Mouse (Mus musculus) CH12.LX (cell line): ENCODE measurements around the gene Ech1. TPM values are rescaled to one million over a fixed set of nuclear protein-coding genes. Genes with fewer than 3 reads are reported as not detected.

Experiments
- DNase-seq: peaks from one replicate; pipeline ENCODE4 v3.0.0-alpha.2; 2013; ENCODE audit errors: extremely low read depth
- H3K27ac ChIP-seq: 2 replicates; pipeline ENCODE4 v1.5.1; 2012; ENCODE audit warnings: low read depth, mild to moderate bottlenecking, control low read depth, moderate library complexity; ENCODE audit not compliant: insufficient read depth
- H3K27me3 ChIP-seq: replicated peaks from 2 replicates; pipeline ENCODE3; 2012; ENCODE audit warnings: inconsistent platforms
- H3K36me3 ChIP-seq, 2 experiments: replicated peaks in 1 of 2; 2 replicates each; pipeline versions ENCODE3 to v1.6.1; 2012; ENCODE audit warnings: inconsistent platforms in 1 of 2, low read length in 1 of 2, mild to moderate bottlenecking in 1 of 2, mixed read lengths in 1 of 2, moderate library complexity in 1 of 2; ENCODE audit not compliant: control insufficient read depth in 1 of 2, insufficient read depth in 1 of 2
- H3K4me1 ChIP-seq, 2 experiments: 2 replicates each; pipeline ENCODE4 v1.6.1; 2012; ENCODE audit warnings: inconsistent platforms in 1 of 2, moderate library complexity in 1 of 2; ENCODE audit not compliant: insufficient read depth in 2 of 2, control insufficient read depth in 1 of 2
- H3K4me2 ChIP-seq: 2 replicates; pipeline ENCODE4 v1.6.1; 2012; ENCODE audit warnings: low read depth, mild to moderate bottlenecking, control low read depth; ENCODE audit not compliant: poor library complexity, insufficient read depth, severe bottlenecking
- H3K4me3 ChIP-seq, 3 experiments: fragments of 150-350 bp in 1 of 3; sonication (generic) in 1 of 3; replicated peaks in 1 of 3; 2 replicates each; pipeline versions ENCODE3 to v1.5.1; 2011 to 2012; ENCODE audit warnings: low read depth in 2 of 3, low read length in 2 of 3, mild to moderate bottlenecking in 2 of 3, moderate library complexity in 2 of 3, control low read depth in 1 of 3, improper control_type of control experiment in 1 of 3, inconsistent platforms in 1 of 3, mixed read lengths in 1 of 3; ENCODE audit not compliant: poor library complexity in 1 of 3
- H3K79me2 ChIP-seq: replicated peaks from 2 replicates; pipeline ENCODE4 v1.6.1; 2012; ENCODE audit warnings: mild to moderate bottlenecking, moderate library complexity; ENCODE audit not compliant: control insufficient read depth, poor library complexity, insufficient read depth, severe bottlenecking; ENCODE audit errors: extremely low read depth
- H3K9ac ChIP-seq: 2 replicates; pipeline ENCODE4 v1.6.1; 2012; ENCODE audit warnings: low read depth, mild to moderate bottlenecking, control low read depth, moderate library complexity; ENCODE audit not compliant: insufficient read depth
- H3K9me3 ChIP-seq: replicated peaks from 2 replicates; pipeline ENCODE3; 2012; ENCODE audit warnings: low read length, inconsistent platforms, mixed read lengths
- BHLHE40 ChIP-seq: IDR thresholded peaks from 2 replicates; pipeline ENCODE4 v1.6.1; 2011; ENCODE audit warnings: mild to moderate bottlenecking, low read depth, low read length, improper control_type of control experiment
- CTCF ChIP-seq, 2 experiments: IDR thresholded peaks in 1 of 2; conservative IDR thresholded peaks in 1 of 2; 2 replicates each; pipeline ENCODE4 v1.5.1; 2011 to 2012; ENCODE audit warnings: low read depth in 2 of 2, low read length in 2 of 2, improper control_type of control experiment in 1 of 2, inconsistent platforms in 1 of 2, mild to moderate bottlenecking in 1 of 2, moderate library complexity in 1 of 2
- ELF1 ChIP-seq: IDR thresholded peaks from 2 replicates; pipeline ENCODE4 v1.6.1; 2014; ENCODE audit warnings: low read depth, mild to moderate bottlenecking, inconsistent platforms, low read length, improper control_type of control experiment
- ETS1 ChIP-seq: conservative IDR thresholded peaks from 2 replicates; pipeline ENCODE4 v1.6.1; 2012; ENCODE audit warnings: low read depth, mild to moderate bottlenecking, inconsistent platforms, low read length, improper control_type of control experiment, moderate library complexity
- HCFC1 ChIP-seq: IDR thresholded peaks from 2 replicates; pipeline ENCODE4 v1.6.1; 2012; ENCODE audit warnings: low read depth, mild to moderate bottlenecking, inconsistent platforms, low read length, improper control_type of control experiment
- IRF4 ChIP-seq: IDR thresholded peaks from 2 replicates; pipeline ENCODE4 v1.6.1; 2014; ENCODE audit warnings: low read depth, mild to moderate bottlenecking, inconsistent platforms, low read length, improper control_type of control experiment
- JUN ChIP-seq: IDR thresholded peaks from 2 replicates; pipeline ENCODE4 v1.6.1; 2011; ENCODE audit warnings: low read depth, mild to moderate bottlenecking, low read length, improper control_type of control experiment, moderate library complexity; ENCODE audit not compliant: insufficient read depth
- JUND ChIP-seq: conservative IDR thresholded peaks from 2 replicates; pipeline ENCODE4 v1.6.1; 2011; ENCODE audit warnings: low read depth, low read length, improper control_type of control experiment
- KAT2A ChIP-seq: IDR thresholded peaks from 2 replicates; pipeline ENCODE4 v1.6.1; 2012; ENCODE audit warnings: low read length, improper control_type of control experiment, inconsistent platforms; ENCODE audit not compliant: insufficient replicate concordance
- MAX ChIP-seq: IDR thresholded peaks from 2 replicates; pipeline ENCODE4 v1.6.1; 2011; ENCODE audit warnings: low read length, improper control_type of control experiment
- MAZ ChIP-seq: IDR thresholded peaks from 2 replicates; pipeline ENCODE4 v1.6.1; 2012; ENCODE audit warnings: low read depth, mild to moderate bottlenecking, inconsistent platforms, low read length, improper control_type of control experiment, moderate library complexity
- MEF2A ChIP-seq: IDR thresholded peaks from 2 replicates; pipeline ENCODE4 v1.6.1; 2014; ENCODE audit warnings: low read depth, mild to moderate bottlenecking, inconsistent platforms, low read length, improper control_type of control experiment, borderline replicate concordance
- PAX5 ChIP-seq: IDR thresholded peaks from 2 replicates; pipeline ENCODE4 v1.6.1; 2012; ENCODE audit warnings: low read length, inconsistent platforms, mixed read lengths
- POLR2A ChIP-seq: IDR thresholded peaks from 2 replicates; pipeline ENCODE4 v1.6.1; 2011; ENCODE audit warnings: low read depth, mild to moderate bottlenecking, improper control_type of control experiment, low read length
- POLR2AphosphoS2 ChIP-seq: IDR thresholded peaks from 2 replicates; pipeline ENCODE4 v1.6.1; 2011; ENCODE audit warnings: low read depth, low read length, improper control_type of control experiment
- RAD21 ChIP-seq: IDR thresholded peaks from 2 replicates; pipeline ENCODE4 v1.6.1; 2011; ENCODE audit warnings: low read depth, mild to moderate bottlenecking, low read length, improper control_type of control experiment, moderate library complexity
- RCOR1 ChIP-seq: conservative IDR thresholded peaks from 2 replicates; pipeline ENCODE4 v1.6.1; 2012; ENCODE audit warnings: low read depth, mild to moderate bottlenecking, inconsistent platforms, low read length, improper control_type of control experiment
- SIN3A ChIP-seq: IDR thresholded peaks from 2 replicates; pipeline ENCODE4 v1.6.1; 2012; ENCODE audit warnings: low read length, improper control_type of control experiment, inconsistent platforms
- SMC3 ChIP-seq: IDR thresholded peaks from 2 replicates; pipeline ENCODE4 v1.6.1; 2011; ENCODE audit warnings: low read depth, low read length, improper control_type of control experiment
- TBP ChIP-seq: conservative IDR thresholded peaks from 2 replicates; pipeline ENCODE4 v1.6.1; 2011; ENCODE audit warnings: low read depth, low read length, improper control_type of control experiment
- ZC3H11A ChIP-seq: IDR thresholded peaks from 2 replicates; pipeline ENCODE4 v1.6.1; 2012; ENCODE audit warnings: low read depth, mild to moderate bottlenecking, inconsistent platforms, low read length, improper control_type of control experiment
- dilution Hi-C: fragments of 300-500 bp; cut with MboI; formaldehyde crosslinking; loops from 2 replicates; pipeline ENCODE4 v1.14.3; 2020; ENCODE audit warnings: low sequenced_read_pairs; ENCODE audit not compliant: extremely low pct_unique_long_range_greater_than_20kb, extremely low pct_ligation_motif_present
- in situ Hi-C: fragments of 300-500 bp; cut with MboI; formaldehyde crosslinking; loops from 3 replicates; pipeline ENCODE4 v1.14.3; 2019; ENCODE audit warnings: low sequenced_read_pairs, low pct_ligation_motif_present, low pct_unique_long_range_greater_than_20kb, mixed read lengths
- polyA plus RNA-seq: library from polyadenylated mRNA; unstranded; fragments of >175 nt; gene quantifications from 2 replicates; pipeline ENCODE4 v1.2.1, GENCODE M21; 2012; ENCODE audit warnings: low read depth; ENCODE audit not compliant: insufficient read length
- total RNA-seq, 2 experiments: library from RNA; depleted of rRNA; stranded (reverse); fragments of 300-350 nt in 1 of 2; fragments of >200 nt in 1 of 2; gene quantifications; 2 replicates each; pipeline ENCODE4 v1.2.3; 2012 to 2014

Gene Ech1
- total and polyA plus RNA-seq, 3 experiments = 67.6 to 124 (median 119) TPM

DNA sequence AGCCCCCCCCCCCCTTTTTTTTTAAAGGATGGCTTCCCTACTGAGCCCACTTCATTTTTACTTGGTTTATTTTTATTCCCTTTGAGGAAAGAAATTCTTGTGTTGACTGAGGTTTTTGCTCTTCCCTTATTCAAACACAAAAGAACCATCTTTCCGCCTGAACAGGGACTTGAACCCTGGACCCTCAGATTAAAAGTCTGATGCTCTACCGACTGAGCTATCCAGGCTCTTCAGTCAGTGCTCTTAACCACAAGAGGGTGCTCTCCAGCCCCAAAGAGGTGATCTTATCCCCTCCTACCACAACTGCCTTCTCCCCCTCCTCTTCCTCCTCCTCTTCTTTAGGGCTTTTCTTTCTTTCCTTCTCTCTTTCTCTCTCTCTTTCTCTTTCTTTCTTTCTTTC, 31.2 kb upstream of the Ech1 start:
- Histone ChIP-seq H3K79me2 (peaks cover 12% of the 10 kb centered on the region), H3K4me2 (no peak overlapping the region), H3K36me3 (peaks cover 14 to 15% of the 10 kb centered on the region in 2 experiments), H3K4me1 (peaks cover 35 to 63% of the 10 kb centered on the region in 2 experiments), H3K27me3 (no peaks in the 10 kb centered on the region), H3K27ac (no peak overlapping the region), H3K9me3 (no peaks in the 10 kb centered on the region), H3K4me3 (no peak overlapping the region), H3K9ac (no peak overlapping the region)
- TF ChIP-seq POLR2AphosphoS2 = no peak
- peak; percentile 38 for TF ChIP-seq SMC3
- no peak for TF ChIP-seq BHLHE40
- TF ChIP-seq MAX = no peak
- peak; percentile 98 for TF ChIP-seq TBP
- TF ChIP-seq HCFC1 = no peak
- no peak for TF ChIP-seq MEF2A
- TF ChIP-seq ZC3H11A = no peak
- no peak for TF ChIP-seq PAX5
- TF ChIP-seq ETS1 = no peak
- TF ChIP-seq IRF4 = no peak
- TF ChIP-seq ELF1 = peak; percentile 55
- no peak for TF ChIP-seq MAZ
- no peak for TF ChIP-seq JUND
- TF ChIP-seq SIN3A = no peak
- TF ChIP-seq RCOR1 = no peak
- TF ChIP-seq KAT2A = no peak
- TF ChIP-seq CTCF (conservative IDR thresholded peaks at IDR 0.05 in 1 of 2, IDR thresholded peaks at IDR 0.05 in 1 of 2; ENCODE audit: low read depth in 2 of 2, low read length in 2 of 2) = peak in 1 of 2 experiments; percentile 66; a peak in 2 of 4 replicates
- peak; percentile 31 for TF ChIP-seq RAD21
- DNase-seq = no peak
- dilution Hi-C loops (no loop called here), in situ Hi-C loops (loop anchor here (25.0 kb wide), 1 partner anchor 243 kb away; no protein-coding TSS in a partner anchor)

DNA sequence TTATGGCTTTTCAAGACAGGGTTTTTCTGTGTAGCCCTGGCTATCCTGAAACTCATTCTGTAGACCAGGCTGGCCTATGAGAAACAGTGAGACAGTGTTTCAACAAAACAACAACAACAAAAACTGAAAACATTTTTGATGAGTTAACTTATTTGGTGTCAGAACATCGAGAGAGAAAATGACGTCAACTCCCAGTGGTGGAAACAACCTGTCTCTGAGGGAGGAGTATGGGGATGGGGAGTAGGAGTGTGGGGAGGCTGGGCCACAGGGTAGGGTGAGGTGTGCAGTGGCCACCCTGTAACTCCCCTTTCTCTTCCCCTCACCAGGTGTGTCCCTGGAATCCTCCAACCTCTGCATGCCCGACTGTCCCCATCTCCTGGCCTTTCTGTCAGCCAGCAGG, 30.5 kb upstream of the Ech1 start:
- dilution Hi-C loops (no loop called here), in situ Hi-C loops (loop anchor here (25.0 kb wide), 1 partner anchor 243 kb away; no protein-coding TSS in a partner anchor)
- peaks cover 12% of the 10 kb centered on the region for H3K79me2 ChIP-seq
- H3K27ac ChIP-seq = peak overlapping the region; percentile 63
- H3K4me1 ChIP-seq = peaks cover 31 to 56% of the 10 kb centered on the region in 2 experiments
- H3K36me3 ChIP-seq = peaks cover 20 to 22% of the 10 kb centered on the region in 2 experiments
- no peaks in the 10 kb centered on the region for H3K27me3 ChIP-seq
- no peak for DNase-seq
- TF ChIP-seq IRF4 (0 out of 2 replicates have a peak, but pooled peaks have one; percentile 14), JUN (0 out of 2 replicates have a peak, but pooled peaks have one; percentile 19), BHLHE40 (no peak), POLR2A (peak; percentile 25; the same call in 1 of the 2 replicates)
- H3K4me2 ChIP-seq = peak overlapping the region; percentile 22; the same call in 1 of the 2 replicates
- no peak overlapping the region for H3K9ac ChIP-seq
- no peaks in the 10 kb centered on the region for H3K9me3 ChIP-seq
- H3K4me3 ChIP-seq = peak overlapping the region in 1 of 3 experiments; percentile 13
